Mouse (Mus musculus): ENCODE results near the gene Mboat2. TPM values are rescaled to one million over a fixed set of nuclear protein-coding genes. Genes with fewer than 3 reads are reported as not detected.

Gene Mboat2
- polyA plus RNA-seq, 1 experiment from 2014 or later: 44.6 TPM

DNA sequence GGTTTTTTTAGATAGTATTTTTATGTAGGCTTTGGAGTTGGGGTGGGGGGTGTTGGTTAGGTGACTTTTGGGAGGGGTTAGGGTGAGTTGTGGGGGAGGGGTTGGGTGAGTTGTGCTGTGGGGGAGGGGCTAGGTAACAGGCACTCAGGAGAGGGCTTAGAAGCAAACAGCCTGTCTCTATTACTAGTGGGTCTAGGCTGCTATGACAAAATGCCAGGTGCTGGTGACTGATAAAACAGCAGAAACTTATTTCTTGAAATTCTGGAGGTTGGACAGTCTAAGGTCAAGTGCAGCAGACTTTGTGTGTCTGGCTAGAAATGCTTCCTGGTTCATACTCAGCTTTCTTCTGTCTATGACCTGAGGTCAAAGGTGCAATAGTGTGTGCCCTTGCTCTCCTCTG is 56.1 kb downstream of the Mboat2 start:
- TF ChIP-seq CTCF (IDR thresholded peaks at IDR 0.05; ENCODE audit: low read depth): no peak
- H3K4me2 ChIP-seq: no peak overlapping the region
- H3K27me3 ChIP-seq (ENCODE audit: insufficient read depth, low read length): no peaks in the 10 kb centered on the region
- DNase-seq: no peak
- H3K4me1 ChIP-seq (ENCODE audit: insufficient read depth): no peaks in the 10 kb centered on the region
- H3K9me3 ChIP-seq (ENCODE audit: low read depth, low read length): no peaks in the 10 kb centered on the region
- ATAC-seq (ENCODE audit: insufficient read depth): no peak
- H3K9ac ChIP-seq: no peak overlapping the region
- H3K36me3 ChIP-seq (ENCODE audit: insufficient read depth): peaks cover 35% of the 10 kb centered on the region; the same call in 1 of the 2 replicates
- no peak overlapping the region for H3K27ac ChIP-seq (ENCODE audit: low read depth)
- no peak overlapping the region for H3K4me3 ChIP-seq (ENCODE audit: low read depth, low read length)

DNA sequence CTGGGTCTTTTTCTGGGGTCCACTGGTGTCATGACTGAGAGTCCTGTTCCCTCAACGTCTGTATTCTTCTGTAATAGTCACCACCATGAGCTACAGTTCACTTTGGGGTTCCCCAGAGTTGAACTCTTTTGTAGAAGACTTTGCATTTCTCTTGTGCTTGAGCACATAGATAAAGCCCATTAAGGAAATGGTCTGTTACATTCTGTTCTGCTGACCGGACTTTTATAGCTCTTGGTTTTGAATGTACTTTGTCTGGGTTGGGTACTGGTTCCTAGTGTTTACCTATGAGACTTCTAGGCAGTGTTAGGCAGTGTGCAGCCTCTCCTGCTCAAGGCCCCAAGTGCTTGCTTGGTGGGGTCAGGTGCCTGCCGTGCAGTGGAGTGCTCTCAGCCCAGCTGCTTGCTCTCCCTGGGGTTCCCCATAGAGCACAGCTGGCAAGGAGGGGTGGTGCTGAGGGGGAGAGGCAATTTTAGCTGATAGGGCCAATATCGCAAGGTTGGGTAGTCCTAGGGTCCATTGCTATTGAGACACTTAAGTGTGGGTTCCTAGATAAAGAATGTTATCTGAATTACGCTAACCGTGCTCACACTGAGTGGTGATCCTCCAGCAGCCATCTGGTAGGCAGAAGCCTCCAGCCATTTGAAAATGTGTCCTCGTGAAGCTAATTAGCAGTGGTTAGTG is 58.8 kb downstream of the Mboat2 start:
- Histone ChIP-seq H3K27me3 (ENCODE audit: insufficient read depth, low read length) (no peaks in the 10 kb centered on the region), H3K4me3 (ENCODE audit: low read depth, low read length) (no peak overlapping the region), H3K4me1 (ENCODE audit: insufficient read depth) (peaks cover 7% of the 10 kb centered on the region; the same call in 1 of the 2 replicates), H3K4me2 (no peak overlapping the region), H3K27ac (ENCODE audit: low read depth) (no peak overlapping the region; the same call in 1 of the 2 replicates), H3K36me3 (ENCODE audit: insufficient read depth) (peaks cover 20% of the 10 kb centered on the region; the same call in 1 of the 2 replicates), H3K9me3 (ENCODE audit: low read depth, low read length) (no peaks in the 10 kb centered on the region), H3K9ac (no peak overlapping the region)
- 73% methylated on average over 7 of the region's 7 CpGs for WGBS
- ATAC-seq (ENCODE audit: insufficient read depth): peak; percentile 53
- no peak for DNase-seq
- TF ChIP-seq CTCF (IDR thresholded peaks at IDR 0.05; ENCODE audit: low read depth): no peak

DNA sequence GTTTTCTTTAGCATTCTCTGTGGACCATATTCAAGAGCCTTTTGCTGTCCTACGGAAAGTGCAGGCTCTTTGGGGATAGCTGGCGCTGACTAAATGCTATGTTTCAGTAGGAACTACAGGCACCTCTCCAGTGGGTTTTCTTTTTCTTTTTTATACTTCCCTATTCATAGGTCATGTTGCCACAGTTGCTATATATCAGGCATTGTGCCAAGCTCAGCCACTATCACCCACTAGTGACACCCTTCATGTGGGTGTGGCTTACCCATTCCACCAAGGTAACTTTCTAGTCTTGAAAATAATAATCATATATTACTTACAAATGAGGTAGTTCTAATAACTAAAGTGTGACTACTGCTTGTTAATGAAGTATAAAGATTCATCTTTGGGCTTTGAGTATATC is 59.5 kb downstream of the Mboat2 start:
- DNase-seq (no peak), ATAC-seq (ENCODE audit: insufficient read depth) (no peak)
- no peak overlapping the region for H3K4me2 ChIP-seq
- 94% methylated on average over 2 of the region's 2 CpGs for WGBS
- no peaks in the 10 kb centered on the region for H3K9me3 ChIP-seq (ENCODE audit: low read depth, low read length)
- no peak overlapping the region for H3K9ac ChIP-seq
- H3K4me3 ChIP-seq (ENCODE audit: low read depth, low read length): no peak overlapping the region
- no peak overlapping the region for H3K27ac ChIP-seq (ENCODE audit: low read depth)
- no peaks in the 10 kb centered on the region for H3K27me3 ChIP-seq (ENCODE audit: insufficient read depth, low read length)
- no peak for TF ChIP-seq CTCF (IDR thresholded peaks at IDR 0.05; ENCODE audit: low read depth)
- H3K36me3 ChIP-seq (ENCODE audit: insufficient read depth): peaks cover 20% of the 10 kb centered on the region; the same call in 1 of the 2 replicates
- H3K4me1 ChIP-seq (ENCODE audit: insufficient read depth): peaks cover 7% of the 10 kb centered on the region; the same call in 1 of the 2 replicates

DNA sequence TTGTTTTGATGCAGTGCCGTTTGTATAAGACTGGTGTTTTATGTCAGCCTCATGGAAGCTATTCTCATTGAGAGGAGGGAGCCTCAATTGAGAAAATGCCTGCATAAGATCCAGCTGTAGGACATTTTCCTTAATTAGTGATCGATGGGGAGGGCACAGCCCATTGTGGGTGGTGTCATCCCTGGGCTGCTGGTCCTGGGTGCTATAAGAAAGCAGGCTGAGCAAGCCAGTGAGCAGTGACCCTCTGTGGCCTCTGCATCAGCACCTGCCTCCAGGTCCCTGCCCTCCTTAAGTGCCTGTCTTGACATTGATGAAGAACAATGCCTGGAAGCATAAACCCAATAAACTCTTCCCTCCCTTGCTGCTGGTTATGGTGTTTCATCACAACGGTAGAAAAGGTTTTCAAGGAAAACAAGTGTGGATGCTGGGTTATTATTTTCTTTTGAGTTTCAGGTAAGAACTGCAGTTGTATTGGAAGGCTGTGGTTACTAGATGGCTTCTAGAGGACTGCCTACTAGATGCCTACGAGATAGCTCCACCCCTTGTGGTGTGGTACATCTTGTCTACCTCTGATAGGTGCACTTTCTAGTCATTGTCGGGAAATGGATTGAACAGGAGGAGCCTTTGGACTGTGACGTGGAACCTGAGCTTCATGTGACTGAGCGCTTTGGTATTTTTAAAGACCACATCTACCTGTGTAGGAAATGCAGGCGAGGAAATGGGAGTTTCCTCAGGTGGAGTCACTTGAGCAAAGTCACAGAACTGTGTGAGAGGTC is 60.2 kb downstream of the Mboat2 start:
- WGBS: 89% methylated on average over 8 of the region's 8 CpGs
- Histone ChIP-seq H3K9me3 (ENCODE audit: low read depth, low read length) (no peaks in the 10 kb centered on the region), H3K36me3 (ENCODE audit: insufficient read depth) (peaks cover 17% of the 10 kb centered on the region; the same call in 1 of the 2 replicates), H3K4me3 (ENCODE audit: low read depth, low read length) (no peak overlapping the region), H3K4me2 (no peak overlapping the region), H3K4me1 (ENCODE audit: insufficient read depth) (peaks cover 7% of the 10 kb centered on the region; the same call in 1 of the 2 replicates), H3K27ac (ENCODE audit: low read depth) (no peak overlapping the region), H3K9ac (no peak overlapping the region), H3K27me3 (ENCODE audit: insufficient read depth, low read length) (no peaks in the 10 kb centered on the region)
- ATAC-seq (ENCODE audit: insufficient read depth): no peak
- no peak for TF ChIP-seq CTCF (IDR thresholded peaks at IDR 0.05; ENCODE audit: low read depth)
- no peak for DNase-seq

DNA sequence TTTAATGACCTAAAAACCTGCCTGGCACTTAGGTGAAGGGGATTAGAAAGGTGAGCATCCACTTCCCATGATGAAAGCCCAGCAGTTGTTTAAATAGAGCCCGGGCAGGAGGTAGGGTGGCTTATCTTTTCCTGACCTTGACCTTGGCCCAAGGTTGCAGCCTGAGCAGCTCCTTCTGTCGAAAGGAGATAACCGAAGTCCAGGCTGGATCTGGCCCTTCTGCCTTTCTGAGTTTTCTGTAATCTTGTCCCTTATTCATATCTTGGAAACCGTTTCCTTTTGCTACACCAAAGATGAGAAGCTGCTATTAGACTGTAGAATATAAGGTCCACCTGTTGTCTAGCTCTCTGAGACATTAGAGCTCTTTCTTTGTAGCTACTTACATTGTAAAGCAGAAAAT is 61.9 kb downstream of the Mboat2 start:
- 37% methylated on average over 4 of the region's 4 CpGs for WGBS
- no peak for DNase-seq
- Histone ChIP-seq H3K9me3 (ENCODE audit: low read depth, low read length) (no peaks in the 10 kb centered on the region), H3K4me1 (ENCODE audit: insufficient read depth) (peaks cover 7% of the 10 kb centered on the region; the same call in 1 of the 2 replicates), H3K4me2 (no peak overlapping the region), H3K27ac (ENCODE audit: low read depth) (no peak overlapping the region), H3K4me3 (ENCODE audit: low read depth, low read length) (no peak overlapping the region), H3K27me3 (ENCODE audit: insufficient read depth, low read length) (no peaks in the 10 kb centered on the region), H3K36me3 (ENCODE audit: insufficient read depth) (peaks cover 21% of the 10 kb centered on the region; the same call in 1 of the 2 replicates), H3K9ac (no peak overlapping the region)
- no peak for ATAC-seq (ENCODE audit: insufficient read depth)
- no peak for TF ChIP-seq CTCF (IDR thresholded peaks at IDR 0.05; ENCODE audit: low read depth)

DNA sequence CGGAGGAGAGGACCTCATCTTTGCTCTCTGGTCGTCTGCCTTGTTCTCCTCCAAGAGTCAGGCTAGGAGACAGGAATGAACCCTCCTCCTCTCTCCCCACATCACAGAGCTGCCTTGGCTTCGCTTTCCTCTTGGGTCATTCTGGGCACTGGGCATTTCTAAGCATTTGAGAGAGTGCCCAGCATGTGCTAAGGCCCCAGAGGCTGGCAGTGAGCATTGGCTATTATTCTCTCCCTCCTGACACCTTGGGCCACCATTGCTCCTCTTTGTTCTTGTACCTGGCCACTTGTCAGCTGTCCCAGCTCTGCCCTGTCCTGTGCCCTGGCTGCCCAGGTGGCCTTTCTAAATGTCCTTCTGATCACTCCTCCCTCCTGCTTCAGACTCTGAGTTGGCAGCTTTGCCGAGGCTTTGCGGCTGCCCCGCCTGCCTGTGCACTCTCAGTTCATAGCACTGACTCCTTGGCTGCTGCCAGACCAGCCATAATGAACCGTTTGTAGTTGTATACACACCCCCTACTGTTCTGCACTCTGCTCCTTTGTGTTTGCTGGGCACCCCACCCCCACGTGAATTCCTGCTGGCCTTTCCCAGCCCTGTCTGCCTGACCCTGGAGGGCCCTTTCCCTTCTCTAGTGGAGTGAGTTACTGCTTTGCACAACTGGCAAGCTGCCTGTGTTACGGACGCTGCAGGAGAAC is 63.2 kb downstream of the Mboat2 start:
- Histone ChIP-seq H3K4me3 (ENCODE audit: low read depth, low read length) (no peak overlapping the region), H3K27me3 (ENCODE audit: insufficient read depth, low read length) (no peaks in the 10 kb centered on the region), H3K9me3 (ENCODE audit: low read depth, low read length) (no peaks in the 10 kb centered on the region), H3K4me2 (no peak overlapping the region), H3K9ac (no peak overlapping the region; the same call in 1 of the 2 replicates), H3K27ac (ENCODE audit: low read depth) (peak overlapping the region; percentile 72), H3K36me3 (ENCODE audit: insufficient read depth) (peaks cover 12% of the 10 kb centered on the region; the same call in 1 of the 2 replicates), H3K4me1 (ENCODE audit: insufficient read depth) (peaks cover 7% of the 10 kb centered on the region; the same call in 1 of the 2 replicates)
- no peak for TF ChIP-seq CTCF (IDR thresholded peaks at IDR 0.05; ENCODE audit: low read depth)
- peak; percentile 81 for ATAC-seq (ENCODE audit: insufficient read depth)
- DNase-seq: peak; percentile 65
- 45% methylated on average over 10 of the region's 10 CpGs for WGBS

All from lung, embryonic 14.5 days (tissue).